Mouse (Mus musculus): ENCODE results near the gene Far2. TPM values are rescaled to one million over a fixed set of nuclear protein-coding genes. Genes with fewer than 3 reads are reported as not detected.

The Far2 gene
- polyA plus RNA-seq, 1 experiment from 2014 or later, result 4.3 TPM

DNA sequence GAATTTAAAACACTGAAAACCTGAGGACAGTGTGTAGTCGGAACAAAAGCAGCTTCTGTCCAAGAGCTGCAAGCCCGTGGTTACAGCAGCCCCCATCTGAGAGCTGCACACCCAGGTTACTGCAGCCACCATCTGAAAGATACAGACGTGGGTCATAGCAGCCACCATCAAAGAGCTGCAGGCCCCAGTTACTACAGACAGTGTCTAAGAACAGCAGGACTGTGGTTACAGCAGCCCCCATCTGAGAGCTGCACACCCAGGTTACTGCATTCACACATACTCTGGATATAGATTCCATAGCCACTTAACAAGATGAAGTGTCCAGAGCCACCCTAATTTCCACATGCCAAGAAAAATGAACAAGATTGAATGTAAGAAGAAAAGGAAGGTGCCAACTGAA is 180.5 kb downstream of the Far2 start:
- H3K9me3 ChIP-seq (ENCODE audit: control insufficient read depth, low read length), result no peaks in the 10 kb centered on the region
- no peaks in the 10 kb centered on the region for H3K4me1 ChIP-seq (ENCODE audit: control insufficient read depth, insufficient read depth, low read length)
- H3K27ac ChIP-seq (ENCODE audit: low read depth, low read length), result no peak overlapping the region
- no peaks in the 10 kb centered on the region for H3K27me3 ChIP-seq (ENCODE audit: control insufficient read depth, insufficient read depth, low read length)
- no peaks in the 10 kb centered on the region for H3K36me3 ChIP-seq (ENCODE audit: control insufficient read depth, insufficient read depth, low read length)
- no peak overlapping the region for H3K4me3 ChIP-seq (ENCODE audit: low read length)
- no peak overlapping the region for H3K9ac ChIP-seq (ENCODE audit: low read depth, low read length)
- no peak overlapping the region for H3K4me2 ChIP-seq (replicated peaks; ENCODE audit: low read depth, low read length)
- no peak for ATAC-seq (ENCODE audit: low FRiP score, low TSS enrichment)
- WGBS, result 64% methylated on average over 3 of the region's 3 CpGs

Other genes starting within 250 kb of the Far2 start
- gene Ergic2, start 165.1 kb downstream of the Far2 start, polyA plus RNA-seq (2014; fragmentation: Nextera tagmentation; extraction: Ambion mirVana), result 236 and 245 TPM in 2 replicates